Mouse (Mus musculus): ENCODE results near the gene Slit3. TPM values are rescaled to one million over a fixed set of nuclear protein-coding genes. Genes with fewer than 3 reads are reported as not detected.

Gene Slit3
- total and polyA plus RNA-seq, 3 experiments = not detected

DNA sequence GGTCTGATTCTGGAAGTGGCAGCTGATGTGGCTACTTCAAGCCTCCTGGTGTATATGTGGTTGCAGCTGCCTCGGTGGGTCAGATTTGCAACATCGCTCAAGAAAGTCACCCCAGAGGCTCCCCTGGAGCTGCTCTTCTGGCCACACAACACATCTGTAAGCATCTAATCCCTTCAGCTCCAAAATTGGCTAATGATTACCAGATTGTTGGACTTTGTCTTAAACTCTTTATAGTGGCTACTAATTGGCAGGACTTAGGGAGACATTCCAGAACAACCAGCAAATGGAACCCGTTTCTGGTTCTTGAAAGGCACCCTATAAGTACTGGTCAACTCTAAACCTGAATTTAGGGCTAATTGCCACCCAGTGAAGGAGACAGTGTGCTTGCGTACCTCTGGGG is 348.9 kb downstream of the Slit3 start:
- Histone ChIP-seq H3K27ac (ENCODE audit: control insufficient read depth, low read depth, low read length) (no peak overlapping the region), H3K27me3 (ENCODE audit: control insufficient read depth in 1 of 2, insufficient read depth in 2 of 2, low read length in 2 of 2) (no peaks in the 10 kb centered on the region), H3K79me2 (ENCODE audit: control insufficient read depth, insufficient read depth, low read length, poor library complexity) (no peaks in the 10 kb centered on the region), H3K9ac (ENCODE audit: control insufficient read depth, low read depth, low read length, poor library complexity, severe bottlenecking) (no peak overlapping the region), H3K9me3 (replicated peaks; ENCODE audit: insufficient read depth, low read length) (no peaks in the 10 kb centered on the region), H3K4me3 (ENCODE audit: control insufficient read depth in 1 of 2, insufficient read depth in 1 of 2, low read depth in 2 of 2, low read length in 2 of 2) (no peak overlapping the region), H3K36me3 (ENCODE audit: control insufficient read depth in 1 of 2, insufficient read depth in 2 of 2, low read length in 2 of 2) (no peaks in the 10 kb centered on the region), H3K4me1 (ENCODE audit: control insufficient read depth in 1 of 2, insufficient read depth in 2 of 2, low read length in 2 of 2) (no peaks in the 10 kb centered on the region)
- no peak for TF ChIP-seq JUND (IDR thresholded peaks at IDR 0.05; ENCODE audit: low read depth, low read length)
- no peak for DNase-seq (ENCODE audit: low read depth, low spot score)

DNA sequence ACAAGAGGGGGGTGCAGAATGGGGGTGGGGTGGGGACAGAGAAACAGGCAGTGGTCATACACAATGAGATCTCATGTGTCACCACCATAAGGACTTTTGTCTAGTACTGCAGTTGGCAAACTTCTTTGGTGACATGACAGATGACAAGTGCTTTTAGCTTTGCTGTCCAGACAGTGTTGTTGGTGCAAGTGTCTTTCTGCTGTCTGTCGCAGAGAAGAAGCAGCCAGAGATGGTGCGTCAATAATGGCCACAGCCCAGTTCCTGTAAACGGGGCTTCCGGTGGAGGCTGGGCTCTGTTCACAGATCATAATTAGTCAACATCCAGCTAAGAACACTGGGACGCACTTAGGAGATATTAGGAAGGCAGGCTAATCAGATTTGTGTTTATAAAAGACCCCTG is 349.8 kb downstream of the Slit3 start:
- H3K4me3 ChIP-seq (ENCODE audit: control insufficient read depth in 1 of 2, insufficient read depth in 1 of 2, low read depth in 2 of 2, low read length in 2 of 2) = no peak overlapping the region
- no peaks in the 10 kb centered on the region for H3K27me3 ChIP-seq (ENCODE audit: control insufficient read depth in 1 of 2, insufficient read depth in 2 of 2, low read length in 2 of 2)
- no peaks in the 10 kb centered on the region for H3K4me1 ChIP-seq (ENCODE audit: control insufficient read depth in 1 of 2, insufficient read depth in 2 of 2, low read length in 2 of 2)
- no peak overlapping the region for H3K27ac ChIP-seq (ENCODE audit: control insufficient read depth, low read depth, low read length)
- no peak overlapping the region for H3K9ac ChIP-seq (ENCODE audit: control insufficient read depth, low read depth, low read length, poor library complexity, severe bottlenecking)
- DNase-seq (ENCODE audit: low read depth, low spot score) = no peak
- no peak for TF ChIP-seq NRF1 (IDR thresholded peaks at IDR 0.05; ENCODE audit: insufficient read depth, low read depth, low read length, poor library complexity, severe bottlenecking)
- no peak for TF ChIP-seq MAZ (IDR thresholded peaks at IDR 0.05; ENCODE audit: low read depth, low read length)
- TF ChIP-seq ZC3H11A (IDR thresholded peaks at IDR 0.05; ENCODE audit: low read depth, low read length) = no peak
- TF ChIP-seq ZMIZ1 (IDR thresholded peaks at IDR 0.05; ENCODE audit: low read depth, low read length) = no peak
- TF ChIP-seq JUND (IDR thresholded peaks at IDR 0.05; ENCODE audit: low read depth, low read length) = no peak
- TF ChIP-seq CTCF (IDR thresholded peaks at IDR 0.05 in 2 of 3, conservative IDR thresholded peaks at IDR 0.05 in 1 of 3; ENCODE audit: control insufficient read depth in 1 of 3, insufficient read depth in 1 of 3, low read depth in 2 of 3, low read length in 3 of 3, poor library complexity in 1 of 3, severe bottlenecking in 1 of 3) = no peak
- no peak for TF ChIP-seq POLR2AphosphoS5 (IDR thresholded peaks at IDR 0.05; ENCODE audit: borderline replicate concordance, low read depth, low read length)
- TF ChIP-seq ZKSCAN1 (IDR thresholded peaks at IDR 0.05; ENCODE audit: low read depth, low read length) = no peak
- TF ChIP-seq RAD21 (IDR thresholded peaks at IDR 0.05; ENCODE audit: low read depth, low read length) = no peak
- TF ChIP-seq SMC3 (IDR thresholded peaks at IDR 0.05; ENCODE audit: low read depth, low read length) = no peak
- TF ChIP-seq BHLHE40 (IDR thresholded peaks at IDR 0.05; ENCODE audit: borderline replicate concordance, low read depth, low read length) = no peak
- no peak for TF ChIP-seq POLR2AphosphoS2 (IDR thresholded peaks at IDR 0.05; ENCODE audit: low read length)
- no peak for TF ChIP-seq EP300 (IDR thresholded peaks at IDR 0.05; ENCODE audit: low read depth in 1 of 2, low read length in 2 of 2)
- TF ChIP-seq TAL1 (IDR thresholded peaks at IDR 0.05; ENCODE audit: low read length) = no peak
- TF ChIP-seq MXI1 (IDR thresholded peaks at IDR 0.05; ENCODE audit: low read depth, low read length) = no peak
- no peak for TF ChIP-seq MAX (IDR thresholded peaks at IDR 0.05; ENCODE audit: low read length)
- no peaks in the 10 kb centered on the region; the same call in 1 of the 2 replicates for H3K9me3 ChIP-seq (replicated peaks; ENCODE audit: insufficient read depth, low read length)
- no peaks in the 10 kb centered on the region for H3K36me3 ChIP-seq (ENCODE audit: control insufficient read depth in 1 of 2, insufficient read depth in 2 of 2, low read length in 2 of 2)
- H3K79me2 ChIP-seq (ENCODE audit: control insufficient read depth, insufficient read depth, low read length, poor library complexity) = no peaks in the 10 kb centered on the region

All from MEL (cell line).